Mouse (Mus musculus): Measurements from ENCODE around the gene Peak1. TPM values are rescaled to one million over a fixed set of nuclear protein-coding genes. Genes with fewer than 3 reads are reported as not detected.

Peak1 gene
- polyA plus RNA-seq, 1 experiment from 2014 or later: 11.2 TPM

- WGBS: 23% methylated on average over 11 of the region's 11 CpGs
- no peak overlapping the region for H3K27ac ChIP-seq (replicated peaks)
- peaks cover 11% of the 10 kb centered on the region for H3K4me1 ChIP-seq
- no peak overlapping the region for H3K4me3 ChIP-seq (replicated peaks)
- no peaks in the 10 kb centered on the region for H3K27me3 ChIP-seq
- no peaks in the 10 kb centered on the region for H3K9me3 ChIP-seq (replicated peaks)
- no peaks in the 10 kb centered on the region for H3K36me3 ChIP-seq
- H3K4me2 ChIP-seq (replicated peaks): peak overlapping the region; percentile 24; the same call in 1 of the 2 replicates
- H3K9ac ChIP-seq: no peak overlapping the region
- no peak for ATAC-seq (ENCODE audit: insufficient number of reproducible peaks, low FRiP score, low TSS enrichment, low read depth)
Observed at GRCm38 (mm10) chr9:56213451-56214291, 204.2 kb downstream of the Peak1 start.

DNA sequence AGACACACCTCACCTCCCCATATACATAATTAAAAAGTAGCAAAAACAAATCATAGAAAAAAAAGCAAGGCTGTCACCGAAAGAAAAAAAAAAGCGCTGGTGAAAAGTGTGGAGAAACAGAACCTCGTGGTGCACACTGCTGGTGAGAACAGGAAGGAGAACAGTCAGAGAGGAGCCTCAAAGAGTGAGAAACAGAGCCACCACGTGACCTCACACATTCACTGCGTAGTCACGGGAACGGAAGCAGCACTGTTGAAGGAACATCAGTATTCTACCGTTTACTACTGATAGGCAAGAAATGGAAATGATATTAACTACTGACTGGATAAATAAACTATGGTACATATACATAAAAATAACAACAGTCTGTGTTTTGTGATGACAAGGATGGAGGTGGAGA, 209.1 kb downstream of the Peak1 start:
- peaks cover 22% of the 10 kb centered on the region; the same call in 1 of the 2 replicates for H3K36me3 ChIP-seq
- H3K27me3 ChIP-seq: no peaks in the 10 kb centered on the region
- no peak overlapping the region for H3K9ac ChIP-seq
- H3K4me3 ChIP-seq (replicated peaks): no peak overlapping the region
- H3K27ac ChIP-seq (replicated peaks): no peak overlapping the region
- no peaks in the 10 kb centered on the region for H3K9me3 ChIP-seq (replicated peaks)
- ATAC-seq (ENCODE audit: insufficient number of reproducible peaks, low FRiP score, low TSS enrichment, low read depth): no peak
- H3K4me1 ChIP-seq: peaks cover 4% of the 10 kb centered on the region; the same call in 1 of the 2 replicates
- WGBS: 82% methylated on average over 8 of the region's 8 CpGs
- H3K4me2 ChIP-seq (replicated peaks): no peak overlapping the region

- Histone ChIP-seq H3K9ac (no peak overlapping the region), H3K36me3 (peaks cover 22% of the 10 kb centered on the region; the same call in 1 of the 2 replicates), H3K4me2 (replicated peaks) (no peak overlapping the region), H3K9me3 (replicated peaks) (no peaks in the 10 kb centered on the region), H3K27me3 (no peaks in the 10 kb centered on the region), H3K4me1 (no peaks in the 10 kb centered on the region), H3K4me3 (replicated peaks) (no peak overlapping the region), H3K27ac (replicated peaks) (no peak overlapping the region)
- ATAC-seq (ENCODE audit: insufficient number of reproducible peaks, low FRiP score, low TSS enrichment, low read depth): no peak
- WGBS: 84% methylated on average over 5 of the region's 5 CpGs
Observed at GRCm38 (mm10) chr9:56207516-56207915, 210.4 kb downstream of the Peak1 start.

GRCm38 (mm10) chr9:56207083-56207482, 210.8 kb downstream of the Peak1 start:
- 86% methylated on average over 10 of the region's 10 CpGs for whole genome bisulfite sequencing
- Histone ChIP-seq H3K36me3 (peaks cover 22% of the 10 kb centered on the region; the same call in 1 of the 2 replicates), H3K9me3 (replicated peaks) (no peaks in the 10 kb centered on the region), H3K9ac (no peak overlapping the region), H3K4me2 (replicated peaks) (no peak overlapping the region), H3K27ac (replicated peaks) (no peak overlapping the region), H3K4me3 (replicated peaks) (no peak overlapping the region), H3K27me3 (no peaks in the 10 kb centered on the region), H3K4me1 (no peaks in the 10 kb centered on the region)
- no peak for ATAC-seq (ENCODE audit: insufficient number of reproducible peaks, low FRiP score, low TSS enrichment, low read depth)

- Histone ChIP-seq H3K27me3 (no peaks in the 10 kb centered on the region), H3K27ac (replicated peaks) (no peak overlapping the region), H3K4me2 (replicated peaks) (no peak overlapping the region), H3K9ac (no peak overlapping the region), H3K36me3 (peaks cover 22% of the 10 kb centered on the region; the same call in 1 of the 2 replicates), H3K4me1 (peaks cover 8% of the 10 kb centered on the region), H3K9me3 (replicated peaks) (no peaks in the 10 kb centered on the region), H3K4me3 (replicated peaks) (no peak overlapping the region)
- no peak for ATAC-seq (ENCODE audit: insufficient number of reproducible peaks, low FRiP score, low TSS enrichment, low read depth)
- 63% methylated on average over 11 of the region's 11 CpGs for WGBS
Observed at GRCm38 (mm10) chr9:56205336-56205735, 212.5 kb downstream of the Peak1 start.

DNA sequence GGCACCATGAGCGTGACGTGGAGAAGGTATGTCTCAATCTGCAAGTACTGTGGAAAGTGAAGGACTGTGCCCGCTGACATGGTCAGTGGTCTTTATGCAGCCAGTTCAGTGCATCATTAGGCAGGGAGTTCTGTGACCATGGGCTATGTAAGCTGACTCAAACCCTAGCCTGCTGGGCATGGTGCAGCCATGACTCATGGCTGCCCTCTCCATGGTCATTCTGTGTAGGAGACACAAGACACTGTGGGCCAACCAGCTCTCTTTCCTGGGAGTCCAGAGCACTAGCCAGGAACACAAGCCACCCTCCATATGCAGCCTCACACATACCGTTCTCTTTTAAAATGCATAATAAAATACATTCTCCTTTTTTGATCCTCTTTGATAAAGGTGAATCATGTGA, 213.6 kb downstream of the Peak1 start:
- Histone ChIP-seq H3K4me2 (replicated peaks) (no peak overlapping the region), H3K9ac (no peak overlapping the region), H3K36me3 (peaks cover 22% of the 10 kb centered on the region; the same call in 1 of the 2 replicates), H3K27ac (replicated peaks) (no peak overlapping the region), H3K27me3 (no peaks in the 10 kb centered on the region), H3K4me1 (peaks cover 11% of the 10 kb centered on the region), H3K9me3 (replicated peaks) (no peaks in the 10 kb centered on the region), H3K4me3 (replicated peaks) (no peak overlapping the region)
- no peak for ATAC-seq (ENCODE audit: insufficient number of reproducible peaks, low FRiP score, low TSS enrichment, low read depth)
- WGBS: 91% methylated on average over 4 of the region's 4 CpGs

GRCm38 (mm10) chr9:56200645-56201314, 217.1 kb downstream of the Peak1 start:
- Histone ChIP-seq H3K27me3 (no peaks in the 10 kb centered on the region), H3K9me3 (replicated peaks) (no peaks in the 10 kb centered on the region), H3K9ac (no peak overlapping the region), H3K4me1 (peaks cover 21% of the 10 kb centered on the region), H3K27ac (replicated peaks) (no peak overlapping the region), H3K4me2 (replicated peaks) (peak overlapping the region; percentile 34; the same call in 1 of the 2 replicates), H3K36me3 (0 out of 2 replicates have a peak, but pooled peaks cover 10% of the 10 kb centered on the region), H3K4me3 (replicated peaks) (no peak overlapping the region)
- ATAC-seq (ENCODE audit: insufficient number of reproducible peaks, low FRiP score, low TSS enrichment, low read depth): no peak
- WGBS: 33% methylated on average over 14 of the region's 14 CpGs

DNA sequence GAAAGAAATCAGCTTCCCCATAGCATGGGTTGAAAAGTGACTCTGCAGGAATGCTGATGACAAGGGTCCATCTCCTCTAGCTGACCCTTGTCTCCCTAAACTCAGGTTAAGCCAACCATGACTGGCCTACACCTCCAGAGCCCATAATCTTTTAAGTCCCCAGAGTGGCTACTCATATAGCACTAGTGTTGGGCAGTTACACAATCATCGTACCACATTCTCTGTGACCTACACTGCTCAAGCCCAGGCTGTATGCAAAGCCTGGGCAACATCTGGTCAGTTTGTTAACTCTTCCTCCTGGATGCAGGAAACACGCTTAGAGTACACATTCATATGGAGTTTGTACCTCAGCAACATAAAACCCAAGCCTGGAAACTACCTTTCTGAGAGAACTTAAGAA, 217.7 kb downstream of the Peak1 start:
- H3K9ac ChIP-seq: no peak overlapping the region
- H3K4me2 ChIP-seq (replicated peaks): no peak overlapping the region
- peaks cover 27% of the 10 kb centered on the region for H3K4me1 ChIP-seq
- no peak overlapping the region for H3K4me3 ChIP-seq (replicated peaks)
- no peak for ATAC-seq (ENCODE audit: insufficient number of reproducible peaks, low FRiP score, low TSS enrichment, low read depth)
- H3K36me3 ChIP-seq: 0 out of 2 replicates have a peak, but pooled peaks cover 8% of the 10 kb centered on the region
- H3K27ac ChIP-seq (replicated peaks): no peak overlapping the region
- no peaks in the 10 kb centered on the region for H3K9me3 ChIP-seq (replicated peaks)
- 47% methylated on average over 2 of the region's 2 CpGs for WGBS
- no peaks in the 10 kb centered on the region for H3K27me3 ChIP-seq

- peaks cover 30% of the 10 kb centered on the region for H3K4me1 ChIP-seq
- H3K36me3 ChIP-seq: no peaks in the 10 kb centered on the region
- no peak overlapping the region for H3K4me3 ChIP-seq (replicated peaks)
- no peaks in the 10 kb centered on the region for H3K27me3 ChIP-seq
- no peaks in the 10 kb centered on the region for H3K9me3 ChIP-seq (replicated peaks)
- WGBS: 77% methylated on average over 4 of the region's 4 CpGs
- ATAC-seq (ENCODE audit: insufficient number of reproducible peaks, low FRiP score, low TSS enrichment, low read depth): no peak
- H3K4me2 ChIP-seq (replicated peaks): no peak overlapping the region
- no peak overlapping the region for H3K27ac ChIP-seq (replicated peaks)
- H3K9ac ChIP-seq: no peak overlapping the region
Observed at GRCm38 (mm10) chr9:56196921-56197320, 220.9 kb downstream of the Peak1 start.

GRCm38 (mm10) chr9:56195193-56195592, 222.7 kb downstream of the Peak1 start:
- Histone ChIP-seq H3K4me1 (peaks cover 21% of the 10 kb centered on the region), H3K27me3 (no peaks in the 10 kb centered on the region), H3K4me3 (replicated peaks) (no peak overlapping the region), H3K9me3 (replicated peaks) (no peaks in the 10 kb centered on the region), H3K9ac (no peak overlapping the region), H3K4me2 (replicated peaks) (no peak overlapping the region), H3K36me3 (no peaks in the 10 kb centered on the region), H3K27ac (replicated peaks) (no peak overlapping the region)
- 29% methylated on average over 3 of the region's 3 CpGs for WGBS
- no peak for ATAC-seq (ENCODE audit: insufficient number of reproducible peaks, low FRiP score, low TSS enrichment, low read depth)
